In the genomic region with DNA sequence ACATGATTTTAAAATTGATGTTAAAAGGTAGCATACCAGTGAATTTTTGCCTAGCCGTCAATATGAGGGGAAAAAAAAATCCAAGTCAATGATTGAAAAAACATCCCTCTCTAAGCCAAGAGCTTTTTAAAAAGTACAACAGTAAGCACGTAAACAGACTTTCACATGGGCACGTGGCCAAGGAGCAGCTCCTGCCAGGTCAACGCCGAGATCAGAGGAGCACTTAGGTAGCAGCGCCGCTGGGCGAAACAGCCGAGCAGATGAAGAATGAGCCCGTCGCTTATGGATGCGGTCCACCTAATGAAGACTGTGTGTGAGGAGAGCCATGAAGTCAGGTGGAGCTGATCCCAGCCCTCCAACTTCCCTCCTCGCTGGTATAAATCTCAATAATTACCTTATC, we compare ENCODE assay signal across 21 mouse cellular contexts.
DNase-seq lines count a peak whose midpoint lies in the region; ATAC-seq and TF ChIP-seq lines count a peak whose summit lies in the region.
"Had no signal": no experiment of that assay in that cellular context is flagged by ENCODE, and none has a peak within 500 bp of the region (broad histone marks: within the 10 kb centered on the region; RNA-seq: fewer than 3 reads in every experiment).

No protein-coding gene starts in this region.

- no peak overlapping the region for H3K27ac ChIP-seq in liver, adult 2 months (replicated peaks; ENCODE audit: insufficient read depth, low read depth, low read length)
- H3K27ac ChIP-seq in liver, embryonic 11.5 days (ENCODE audit: low read depth, low read length) = no peak overlapping the region
- H3K27ac ChIP-seq: kidney, postnatal 0 days; liver, embryonic 13.5 days; midbrain, embryonic 15.5 days had no signal

- WGBS in liver, adult 2 months = 78% methylated on average over 13 of the region's 13 CpGs
- 83% methylated on average over 13 of the region's 13 CpGs for WGBS in liver, embryonic 11.5 days

- no peak overlapping the region for H3K4me2 ChIP-seq in liver, embryonic 11.5 days
- H3K4me2 ChIP-seq: liver, embryonic 13.5 days; lung, embryonic 14.5 days; midbrain, embryonic 15.5 days had no signal

- no peak overlapping the region for H3K4me3 ChIP-seq in liver, adult 2 months (ENCODE audit: insufficient read depth, low read depth, low read length)
- H3K4me3 ChIP-seq in liver, embryonic 11.5 days (ENCODE audit: low read depth, low read length) = no peak overlapping the region
- H3K4me3 ChIP-seq: liver, embryonic 13.5 days; midbrain, embryonic 15.5 days; myocyte had no signal

- no peaks in the 10 kb centered on the region for H3K9me3 ChIP-seq in liver, embryonic 11.5 days (ENCODE audit: control insufficient read depth, low read length)
- H3K9me3 ChIP-seq: liver, embryonic 13.5 days; midbrain, embryonic 15.5 days had no signal

- no peak for TF ChIP-seq POLR2A in liver, adult 2 months (IDR thresholded peaks at IDR 0.05; ENCODE audit: extremely low read depth, insufficient read depth, low read length)

- ATAC-seq in liver, embryonic 11.5 days (replicated peaks; ENCODE audit: low FRiP score) = no peak
- ATAC-seq: CD4-positive, CD25-positive, alpha-beta regulatory T cell, adult 4 months; forebrain, embryonic 14.5 days; hindbrain, embryonic 16.5 days; midbrain, embryonic 15.5 days; Patski had no signal

- no peak for TF ChIP-seq CTCF in liver, adult 2 months (IDR thresholded peaks at IDR 0.05; ENCODE audit: low read depth, low read length)

- H3K36me3 ChIP-seq in liver, adult 2 months (ENCODE audit: control insufficient read depth, insufficient read depth, low read length) = no peaks in the 10 kb centered on the region
- no peaks in the 10 kb centered on the region for H3K36me3 ChIP-seq in liver, embryonic 11.5 days (ENCODE audit: control insufficient read depth, insufficient read depth, low read length)
- H3K36me3 ChIP-seq: liver, embryonic 13.5 days; midbrain, embryonic 15.5 days had no signal

- no peak overlapping the region for H3K9ac ChIP-seq in liver, adult 2 months (ENCODE audit: low read depth, low read length)
- H3K9ac ChIP-seq in liver, embryonic 11.5 days (ENCODE audit: low read depth, low read length) = no peak overlapping the region
- H3K9ac ChIP-seq: liver, embryonic 13.5 days; lung, embryonic 14.5 days; midbrain, embryonic 15.5 days had no signal

- no peaks in the 10 kb centered on the region for H3K79me2 ChIP-seq in liver, adult 2 months (ENCODE audit: control insufficient read depth, insufficient read depth, low read length)

- H3K27me3 ChIP-seq in liver, adult 2 months (ENCODE audit: control insufficient read depth, insufficient read depth, low read length) = no peaks in the 10 kb centered on the region
- H3K27me3 ChIP-seq in liver, embryonic 11.5 days (replicated peaks; ENCODE audit: control insufficient read depth, insufficient read depth, low read length) = no peaks in the 10 kb centered on the region
- H3K27me3 ChIP-seq: liver, embryonic 13.5 days; midbrain, embryonic 15.5 days had no signal

- no peaks in the 10 kb centered on the region for H3K4me1 ChIP-seq in liver, adult 2 months (ENCODE audit: control insufficient read depth, insufficient read depth, low read length)
- H3K4me1 ChIP-seq in liver, embryonic 11.5 days (replicated peaks; ENCODE audit: control insufficient read depth, insufficient read depth, low read length) = no peaks in the 10 kb centered on the region
- H3K4me1 ChIP-seq: liver, embryonic 13.5 days; midbrain, embryonic 15.5 days had no signal

- peak; percentile 57 to 69 for DNase-seq in cerebellum, postnatal 10 days
- no peak for DNase-seq in cerebellum, adult 9-10 months
- peak; percentile 6 to 7 for DNase-seq in heart, adult 18-20 months
- DNase-seq in heart, adult 8-10 months (ENCODE audit: low spot score) = no peak
- DNase-seq in liver, adult 2 months (ENCODE audit: extremely low read depth, low read depth, low spot score) = peak; percentile 9
- DNase-seq in liver, embryonic 11.5 days (ENCODE audit: low spot score) = no peak
- no peak for DNase-seq in yolk sac, embryonic 10.5 days (ENCODE audit: low spot score)
- no peak for DNase-seq in B cell, adult 2 months
- DNase-seq: adrenal gland, adult 8-10 months; gastrocnemius, postnatal 36 days; liver, embryonic 13.5 days; lung, embryonic 14.5 days; lung, postnatal 36 days; thymus, adult 18-20 months had no signal

Comparison
In these comparisons a context has a peak if more than half of its experiments do, and no peak if none do; other contexts are left out.
1. DNase-seq: peak in cerebellum, postnatal 10 days (2 of 2), heart, adult 18-20 months (2 of 2) and liver, adult 2 months (single experiment); none in cerebellum, adult 9-10 months (single experiment), heart, adult 8-10 months (single experiment), liver, embryonic 11.5 days (single experiment), yolk sac, embryonic 10.5 days (single experiment) and B cell, adult 2 months (0 of 2).